Comparison of ENCODE assay signal across 9 mouse cellular contexts in genomic region chr14:120300191-120300590, GRCm38 (mm10). TPM values are rescaled to one million over a fixed set of nuclear protein-coding genes. Genes with fewer than 3 reads are reported as not detected.
DNase-seq lines count a peak whose midpoint lies in the region; ATAC-seq and TF ChIP-seq lines count a peak whose summit lies in the region.
"Had no signal": no experiment of that assay in that cellular context is flagged by ENCODE, and none has a peak within 500 bp of the region (broad histone marks: within the 10 kb centered on the region; RNA-seq: fewer than 3 reads in every experiment).

No protein-coding gene starts in this region.

- H3K4me3 ChIP-seq in kidney, embryonic 14.5 days (ENCODE audit: low read length), result no peak overlapping the region
- H3K4me3 ChIP-seq in lung, postnatal 0 days (ENCODE audit: low read depth, low read length), result no peak overlapping the region
- no peak overlapping the region for H3K4me3 ChIP-seq in limb, embryonic 13.5 days

- no peak overlapping the region for H3K9ac ChIP-seq in kidney, embryonic 14.5 days (ENCODE audit: low read depth, low read length)
- H3K9ac ChIP-seq in lung, postnatal 0 days (replicated peaks; ENCODE audit: low read depth), result no peak overlapping the region
- no peak overlapping the region for H3K9ac ChIP-seq in limb, embryonic 13.5 days

- H3K27me3 ChIP-seq in kidney, embryonic 14.5 days (ENCODE audit: control insufficient read depth, insufficient read depth, low read length), result no peaks in the 10 kb centered on the region
- no peaks in the 10 kb centered on the region for H3K27me3 ChIP-seq in lung, postnatal 0 days (replicated peaks; ENCODE audit: insufficient read depth, low read length)
- no peaks in the 10 kb centered on the region for H3K27me3 ChIP-seq in limb, embryonic 13.5 days

- 59% methylated on average over 4 of the region's 4 CpGs for WGBS in kidney, embryonic 14.5 days
- 37% methylated on average over 4 of the region's 4 CpGs for WGBS in lung, postnatal 0 days
- WGBS in limb, embryonic 13.5 days, result 71% methylated on average over 4 of the region's 4 CpGs

- H3K9me3 ChIP-seq in kidney, embryonic 14.5 days (ENCODE audit: control insufficient read depth, low read length), result no peaks in the 10 kb centered on the region
- H3K9me3 ChIP-seq in lung, postnatal 0 days (ENCODE audit: low read length), result no peaks in the 10 kb centered on the region
- no peaks in the 10 kb centered on the region for H3K9me3 ChIP-seq in limb, embryonic 13.5 days

- ATAC-seq in kidney, embryonic 14.5 days (ENCODE audit: low FRiP score, low TSS enrichment), result no peak
- ATAC-seq in lung, postnatal 0 days, result no peak
- no peak for ATAC-seq in limb, embryonic 13.5 days (ENCODE audit: low FRiP score, low read depth)

- TF ChIP-seq EP300 in lung, postnatal 0 days (IDR thresholded peaks at IDR 0.05), result no peak

- no peak for TF ChIP-seq CTCF in lung, postnatal 0 days (IDR thresholded peaks at IDR 0.05)

- no peak overlapping the region for H3K4me2 ChIP-seq in kidney, embryonic 14.5 days (replicated peaks; ENCODE audit: low read depth, low read length)
- peak overlapping the region; percentile 6; the same call in 1 of the 2 replicates for H3K4me2 ChIP-seq in lung, postnatal 0 days (replicated peaks; ENCODE audit: low read depth, low read length)
- H3K4me2 ChIP-seq in limb, embryonic 13.5 days (replicated peaks), result peak overlapping the region; percentile 17; the same call in 1 of the 2 replicates

- no peak for DNase-seq in kidney, postnatal 36 days
- no peak for DNase-seq in lung, postnatal 0 days (ENCODE audit: low spot score)
- no peak for DNase-seq in lung, postnatal 36 days
- no peak for DNase-seq in adrenal gland, adult 8-10 months
- DNase-seq in adrenal gland, adult 18-20 months (ENCODE audit: low spot score in 2 of 2), result no peak
- DNase-seq: cerebellum, adult 11-12 months; spleen, adult 18-20 months had no signal

- peak overlapping the region; percentile 62; the same call in 1 of the 2 replicates for H3K27ac ChIP-seq in kidney, embryonic 14.5 days (ENCODE audit: low read depth, low read length)
- H3K27ac ChIP-seq in lung, postnatal 0 days (ENCODE audit: low read length), result peak overlapping the region; percentile 63
- H3K27ac ChIP-seq in limb, embryonic 13.5 days, result peak overlapping the region; percentile 28; the same call in 1 of the 2 replicates

- peaks cover 68% of the 10 kb centered on the region for H3K4me1 ChIP-seq in kidney, embryonic 14.5 days (ENCODE audit: control insufficient read depth, insufficient read depth, low read length)
- peaks cover 57% of the 10 kb centered on the region for H3K4me1 ChIP-seq in lung, postnatal 0 days (ENCODE audit: insufficient read depth, low read depth, low read length)
- H3K4me1 ChIP-seq in limb, embryonic 13.5 days, result peaks cover 82% of the 10 kb centered on the region

- no peaks in the 10 kb centered on the region for H3K36me3 ChIP-seq in kidney, embryonic 14.5 days (ENCODE audit: control insufficient read depth, insufficient read depth, low read length)
- no peaks in the 10 kb centered on the region for H3K36me3 ChIP-seq in lung, postnatal 0 days (ENCODE audit: insufficient read depth, low read length)
- H3K36me3 ChIP-seq in limb, embryonic 13.5 days, result peaks cover 1% of the 10 kb centered on the region; the same call in 1 of the 2 replicates

RNA-seq across cellular contexts. Expression of gene Mbnl2, which starts 24.7 kb away (rescaled TPM):
- polyA plus RNA-seq in kidney, embryonic 14.5 days (2014; fragmentation: Nextera tagmentation; extraction: Ambion mirVana), result 61.3 and 84.9 TPM in 2 replicates
- polyA plus RNA-seq in lung, postnatal 0 days (2015; fragmentation: Nextera tagmentation; extraction: Ambion mirVana), result 171 and 176 TPM in 2 replicates
- polyA plus RNA-seq in limb, embryonic 13.5 days (2015; fragmentation: Nextera tagmentation; extraction: Ambion mirVana), result 127 TPM in 2 replicates
- 100 to 1,000 TPM; 203 to 240 (median 218) TPM for total RNA-seq in adrenal gland, adult 8-10 months (2022)
- 100 to 1,000 TPM; 181 to 201 TPM for total RNA-seq in adrenal gland, adult 18-20 months (2021)
